Mouse (Mus musculus) CH12.LX (cell line): ENCODE results near the gene Phgdh. TPM values are rescaled to one million over a fixed set of nuclear protein-coding genes. Genes with fewer than 3 reads are reported as not detected.

Experiments
- DNase-seq: peaks from one replicate; pipeline ENCODE4 v3.0.0-alpha.2; 2013; ENCODE audit errors: extremely low read depth
- H3K27ac ChIP-seq: 2 replicates; pipeline ENCODE4 v1.5.1; 2012; ENCODE audit warnings: low read depth, mild to moderate bottlenecking, control low read depth, moderate library complexity; ENCODE audit not compliant: insufficient read depth
- H3K27me3 ChIP-seq: replicated peaks from 2 replicates; pipeline ENCODE3; 2012; ENCODE audit warnings: inconsistent platforms
- H3K36me3 ChIP-seq, 2 experiments: replicated peaks in 1 of 2; 2 replicates each; pipeline versions ENCODE3 to v1.6.1; 2012; ENCODE audit warnings: inconsistent platforms in 1 of 2, low read length in 1 of 2, mild to moderate bottlenecking in 1 of 2, mixed read lengths in 1 of 2, moderate library complexity in 1 of 2; ENCODE audit not compliant: control insufficient read depth in 1 of 2, insufficient read depth in 1 of 2
- H3K4me1 ChIP-seq, 2 experiments: 2 replicates each; pipeline ENCODE4 v1.6.1; 2012; ENCODE audit warnings: inconsistent platforms in 1 of 2, moderate library complexity in 1 of 2; ENCODE audit not compliant: insufficient read depth in 2 of 2, control insufficient read depth in 1 of 2
- H3K4me2 ChIP-seq: 2 replicates; pipeline ENCODE4 v1.6.1; 2012; ENCODE audit warnings: low read depth, mild to moderate bottlenecking, control low read depth; ENCODE audit not compliant: poor library complexity, insufficient read depth, severe bottlenecking
- H3K4me3 ChIP-seq, 3 experiments: fragments of 150-350 bp in 1 of 3; sonication (generic) in 1 of 3; replicated peaks in 1 of 3; 2 replicates each; pipeline versions ENCODE3 to v1.5.1; 2011 to 2012; ENCODE audit warnings: low read depth in 2 of 3, low read length in 2 of 3, mild to moderate bottlenecking in 2 of 3, moderate library complexity in 2 of 3, control low read depth in 1 of 3, improper control_type of control experiment in 1 of 3, inconsistent platforms in 1 of 3, mixed read lengths in 1 of 3; ENCODE audit not compliant: poor library complexity in 1 of 3
- H3K79me2 ChIP-seq: replicated peaks from 2 replicates; pipeline ENCODE4 v1.6.1; 2012; ENCODE audit warnings: mild to moderate bottlenecking, moderate library complexity; ENCODE audit not compliant: control insufficient read depth, poor library complexity, insufficient read depth, severe bottlenecking; ENCODE audit errors: extremely low read depth
- H3K9ac ChIP-seq: 2 replicates; pipeline ENCODE4 v1.6.1; 2012; ENCODE audit warnings: low read depth, mild to moderate bottlenecking, control low read depth, moderate library complexity; ENCODE audit not compliant: insufficient read depth
- H3K9me3 ChIP-seq: replicated peaks from 2 replicates; pipeline ENCODE3; 2012; ENCODE audit warnings: low read length, inconsistent platforms, mixed read lengths
- CHD1 ChIP-seq: IDR thresholded peaks from 2 replicates; pipeline ENCODE4 v1.6.1; 2012; ENCODE audit warnings: low read depth, low read length, improper control_type of control experiment, inconsistent platforms
- CTCF ChIP-seq, 2 experiments: IDR thresholded peaks in 1 of 2; conservative IDR thresholded peaks in 1 of 2; 2 replicates each; pipeline ENCODE4 v1.5.1; 2011 to 2012; ENCODE audit warnings: low read depth in 2 of 2, low read length in 2 of 2, improper control_type of control experiment in 1 of 2, inconsistent platforms in 1 of 2, mild to moderate bottlenecking in 1 of 2, moderate library complexity in 1 of 2
- E2F4 ChIP-seq: IDR thresholded peaks from 2 replicates; pipeline ENCODE4 v1.6.1; 2011; ENCODE audit warnings: low read depth, low read length, improper control_type of control experiment; ENCODE audit not compliant: insufficient replicate concordance
- ETS1 ChIP-seq: conservative IDR thresholded peaks from 2 replicates; pipeline ENCODE4 v1.6.1; 2012; ENCODE audit warnings: low read depth, mild to moderate bottlenecking, inconsistent platforms, low read length, improper control_type of control experiment, moderate library complexity
- HCFC1 ChIP-seq: IDR thresholded peaks from 2 replicates; pipeline ENCODE4 v1.6.1; 2012; ENCODE audit warnings: low read depth, mild to moderate bottlenecking, inconsistent platforms, low read length, improper control_type of control experiment
- IRF4 ChIP-seq: IDR thresholded peaks from 2 replicates; pipeline ENCODE4 v1.6.1; 2014; ENCODE audit warnings: low read depth, mild to moderate bottlenecking, inconsistent platforms, low read length, improper control_type of control experiment
- JUN ChIP-seq: IDR thresholded peaks from 2 replicates; pipeline ENCODE4 v1.6.1; 2011; ENCODE audit warnings: low read depth, mild to moderate bottlenecking, low read length, improper control_type of control experiment, moderate library complexity; ENCODE audit not compliant: insufficient read depth
- MAFK ChIP-seq: IDR thresholded peaks from 2 replicates; pipeline ENCODE4 v1.6.1; 2011; ENCODE audit warnings: low read length, improper control_type of control experiment; ENCODE audit not compliant: insufficient replicate concordance
- MAX ChIP-seq: IDR thresholded peaks from 2 replicates; pipeline ENCODE4 v1.6.1; 2011; ENCODE audit warnings: low read length, improper control_type of control experiment
- MEF2A ChIP-seq: IDR thresholded peaks from 2 replicates; pipeline ENCODE4 v1.6.1; 2014; ENCODE audit warnings: low read depth, mild to moderate bottlenecking, inconsistent platforms, low read length, improper control_type of control experiment, borderline replicate concordance
- MXI1 ChIP-seq: IDR thresholded peaks from 2 replicates; pipeline ENCODE4 v1.6.1; 2011; ENCODE audit warnings: mild to moderate bottlenecking, low read depth, low read length, improper control_type of control experiment
- NELFE ChIP-seq: IDR thresholded peaks from 2 replicates; pipeline ENCODE4 v1.6.1; 2011; ENCODE audit warnings: low read depth, low read length, improper control_type of control experiment
- NRF1 ChIP-seq: IDR thresholded peaks from 2 replicates; pipeline ENCODE4 v1.6.1; 2014; ENCODE audit warnings: low read depth, mild to moderate bottlenecking, inconsistent platforms, low read length, improper control_type of control experiment, moderate library complexity
- POLR2A ChIP-seq: IDR thresholded peaks from 2 replicates; pipeline ENCODE4 v1.6.1; 2011; ENCODE audit warnings: low read depth, mild to moderate bottlenecking, improper control_type of control experiment, low read length
- POLR2AphosphoS2 ChIP-seq: IDR thresholded peaks from 2 replicates; pipeline ENCODE4 v1.6.1; 2011; ENCODE audit warnings: low read depth, low read length, improper control_type of control experiment
- RCOR1 ChIP-seq: conservative IDR thresholded peaks from 2 replicates; pipeline ENCODE4 v1.6.1; 2012; ENCODE audit warnings: low read depth, mild to moderate bottlenecking, inconsistent platforms, low read length, improper control_type of control experiment
- SMC3 ChIP-seq: IDR thresholded peaks from 2 replicates; pipeline ENCODE4 v1.6.1; 2011; ENCODE audit warnings: low read depth, low read length, improper control_type of control experiment
- TCF12 ChIP-seq: IDR thresholded peaks from 2 replicates; pipeline ENCODE4 v1.6.1; 2014; ENCODE audit warnings: low read depth, mild to moderate bottlenecking, inconsistent platforms, low read length, improper control_type of control experiment
- USF1 ChIP-seq: IDR thresholded peaks from 2 replicates; pipeline ENCODE4 v1.6.1; 2014; ENCODE audit warnings: low read depth, mild to moderate bottlenecking, inconsistent platforms, low read length, improper control_type of control experiment
- USF2 ChIP-seq: conservative IDR thresholded peaks from 2 replicates; pipeline ENCODE4 v1.6.1; 2011; ENCODE audit warnings: low read depth, low read length, improper control_type of control experiment
- dilution Hi-C: fragments of 300-500 bp; cut with MboI; formaldehyde crosslinking; loops from 2 replicates; pipeline ENCODE4 v1.14.3; 2020; ENCODE audit warnings: low sequenced_read_pairs; ENCODE audit not compliant: extremely low pct_unique_long_range_greater_than_20kb, extremely low pct_ligation_motif_present
- in situ Hi-C: fragments of 300-500 bp; cut with MboI; formaldehyde crosslinking; loops from 3 replicates; pipeline ENCODE4 v1.14.3; 2019; ENCODE audit warnings: low sequenced_read_pairs, low pct_ligation_motif_present, low pct_unique_long_range_greater_than_20kb, mixed read lengths
- polyA plus RNA-seq: library from polyadenylated mRNA; unstranded; fragments of >175 nt; gene quantifications from 2 replicates; pipeline ENCODE4 v1.2.1, GENCODE M21; 2012; ENCODE audit warnings: low read depth; ENCODE audit not compliant: insufficient read length
- total RNA-seq, 2 experiments: library from RNA; depleted of rRNA; stranded (reverse); fragments of 300-350 nt in 1 of 2; fragments of >200 nt in 1 of 2; gene quantifications; 2 replicates each; pipeline ENCODE4 v1.2.3; 2012 to 2014

Phgdh gene
- total and polyA plus RNA-seq, 3 experiments: 543 to 631 (median 587) TPM

DNA sequence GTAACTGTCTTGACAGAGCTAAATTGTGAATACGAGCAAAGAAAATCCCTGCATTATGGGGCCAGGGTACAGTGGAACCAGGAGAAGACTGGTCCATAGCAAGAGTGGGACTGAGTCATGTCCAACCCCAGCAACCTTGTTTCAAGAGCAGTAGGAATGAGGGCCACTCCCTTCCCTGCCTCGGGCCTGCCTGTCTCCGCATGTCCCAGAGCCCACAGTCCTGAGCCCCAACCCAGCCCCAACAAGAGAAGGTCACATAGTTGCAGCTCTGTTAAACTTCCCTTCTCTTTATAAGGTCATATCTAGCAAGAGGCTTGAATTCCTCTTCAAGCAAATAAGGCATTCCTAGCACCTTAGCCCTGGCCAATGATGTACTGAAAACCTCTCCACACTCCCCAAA is 38.0 kb downstream of the Phgdh start:
- dilution Hi-C loops (no loop called here), in situ Hi-C loops (no loop called here)
- Histone ChIP-seq H3K4me2 (no peak overlapping the region), H3K79me2 (no peaks in the 10 kb centered on the region), H3K4me3 (no peak overlapping the region), H3K27me3 (no peaks in the 10 kb centered on the region), H3K9ac (no peak overlapping the region), H3K9me3 (no peaks in the 10 kb centered on the region), H3K27ac (no peak overlapping the region), H3K4me1 (no peaks in the 10 kb centered on the region), H3K36me3 (no peaks in the 10 kb centered on the region)
- TF ChIP-seq JUN (no peak), MAFK (no peak), E2F4 (no peak), MXI1 (no peak), USF2 (no peak), ETS1 (no peak), MEF2A (no peak), CTCF (conservative IDR thresholded peaks at IDR 0.05 in 1 of 2, IDR thresholded peaks at IDR 0.05 in 1 of 2; ENCODE audit: low read depth in 2 of 2, low read length in 2 of 2) (no peak), CHD1 (no peak), NELFE (no peak), POLR2AphosphoS2 (no peak), POLR2A (no peak), IRF4 (no peak), SMC3 (no peak), MAX (no peak), TCF12 (no peak), NRF1 (no peak), HCFC1 (no peak)
- no peak for DNase-seq

DNA sequence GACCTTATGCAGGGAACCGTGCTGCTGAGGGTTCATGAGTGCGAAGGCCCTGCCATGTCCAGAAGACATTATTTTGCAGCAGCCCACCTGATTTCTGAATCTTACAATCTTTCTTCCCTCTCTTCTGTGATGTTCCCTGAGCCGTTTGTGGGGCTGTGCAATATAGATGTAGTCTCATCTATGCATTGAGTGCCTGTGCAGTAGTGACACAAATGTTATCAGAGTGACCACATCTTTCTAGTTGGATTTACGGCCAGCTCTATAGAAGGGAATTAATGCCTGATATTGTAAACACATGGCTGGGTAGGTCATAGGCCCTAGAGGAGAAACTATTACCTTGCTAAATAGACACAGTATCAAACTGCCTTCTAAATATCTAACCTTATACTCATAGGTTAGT is 39.5 kb downstream of the Phgdh start:
- Histone ChIP-seq H3K36me3 (no peaks in the 10 kb centered on the region), H3K27me3 (no peaks in the 10 kb centered on the region), H3K9me3 (no peaks in the 10 kb centered on the region), H3K4me3 (no peak overlapping the region), H3K4me1 (no peaks in the 10 kb centered on the region), H3K27ac (no peak overlapping the region)
- DNase-seq: no peak
- in situ Hi-C loops (no loop called here), dilution Hi-C loops (no loop called here)
- TF ChIP-seq IRF4: no peak
- TF ChIP-seq USF1: no peak
- TF ChIP-seq NELFE: no peak
- no peak for TF ChIP-seq RCOR1
- no peak for TF ChIP-seq POLR2AphosphoS2
- TF ChIP-seq HCFC1: no peak
- TF ChIP-seq, all 38 proteins: peak for 0
- H3K79me2 ChIP-seq: no peaks in the 10 kb centered on the region
- no peak overlapping the region for H3K4me2 ChIP-seq
- H3K9ac ChIP-seq: no peak overlapping the region
